Mouse (Mus musculus): Measurements from ENCODE around the gene Gm5129. TPM values are rescaled to one million over a fixed set of nuclear protein-coding genes. Genes with fewer than 3 reads are reported as not detected.

The Gm5129 gene
- not detected in 2 replicates for polyA plus RNA-seq (2021; fragmentation: Nextera tagmentation)
- long read RNA-seq, experiment 1, result 0 reads
- long read RNA-seq, experiment 2, result 0 reads

DNA sequence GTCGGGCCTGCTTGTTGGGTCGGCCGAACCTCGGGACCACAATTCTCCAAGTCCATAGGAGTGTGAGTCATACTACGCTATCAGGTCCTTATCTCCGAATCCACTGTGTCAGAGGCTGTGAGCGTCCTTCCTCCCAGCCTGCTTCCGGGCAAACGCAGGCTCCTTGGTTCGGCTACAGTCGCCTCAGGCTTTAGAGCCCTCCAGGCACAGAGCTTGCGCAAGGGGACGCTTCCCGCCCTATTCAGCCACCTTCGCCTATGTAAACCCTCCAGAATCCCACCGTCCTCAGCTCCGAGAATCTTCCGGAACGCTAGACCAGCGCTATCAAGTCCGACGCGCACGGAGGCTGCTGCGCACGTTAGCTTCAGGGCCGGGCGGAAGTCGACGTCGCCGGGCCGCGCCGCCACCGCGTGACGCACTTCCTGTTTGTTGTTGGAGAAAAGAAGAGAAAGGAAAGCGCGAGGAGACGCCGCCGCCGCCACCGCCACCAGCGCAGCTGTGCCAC, at the start of gene Gm5129, which contains the start of gene Dnajb6:
Gene Gm5129 (minus strand): TSS at position 380 of the 505 bp plus-strand sequence.
Gene Dnajb6 (plus strand): TSS at position 132 of the 505 bp plus-strand sequence.

Other genes starting within 250 kb of the Gm5129 start
- 14.5 and 14.8 TPM in 2 replicates for gene Ube3c, start 166.7 kb downstream of the Gm5129 start, polyA plus RNA-seq (2021; fragmentation: Nextera tagmentation)
- gene Dnajb6, start 248 bp downstream of the Gm5129 start, polyA plus RNA-seq (2021; fragmentation: Nextera tagmentation), result 260 and 276 TPM in 2 replicates

Measured in layer of hippocampus, adult 6 months (tissue).